Mouse (Mus musculus) MEL (cell line): ENCODE results near the gene Vti1a.

Experiments used
- CHD1 ChIP-seq: IDR thresholded peaks from 2 replicates; pipeline ENCODE4 v1.6.1; 2012; ENCODE audit warnings: low read depth, mild to moderate bottlenecking, inconsistent platforms, low read length, improper control_type of control experiment
- CTCF ChIP-seq, 3 experiments: IDR thresholded peaks in 2 of 3; conservative IDR thresholded peaks in 1 of 3; 2 replicates each; pipeline ENCODE4 v1.5.1; 2011 to 2012; ENCODE audit warnings: low read length in 3 of 3, low read depth in 2 of 3, mild to moderate bottlenecking in 2 of 3, improper control_type of control experiment in 1 of 3, inconsistent platforms in 1 of 3, mixed read lengths in 1 of 3, moderate library complexity in 1 of 3; ENCODE audit not compliant: control insufficient read depth in 1 of 3, insufficient read depth in 1 of 3, poor library complexity in 1 of 3, severe bottlenecking in 1 of 3
- ETS1 ChIP-seq: IDR thresholded peaks from 2 replicates; pipeline ENCODE4 v1.6.1; 2012; ENCODE audit warnings: low read depth, mild to moderate bottlenecking, inconsistent platforms, low read length, improper control_type of control experiment, moderate library complexity
- MAFK ChIP-seq: IDR thresholded peaks from 2 replicates; pipeline ENCODE4 v1.6.1; 2011; ENCODE audit warnings: low read depth, mild to moderate bottlenecking, low read length, improper control_type of control experiment, borderline replicate concordance
- POLR2A ChIP-seq, 2 experiments: IDR thresholded peaks; 2 replicates each; pipeline ENCODE4 v1.6.1; 2011 to 2012; ENCODE audit warnings: low read length in 2 of 2, mild to moderate bottlenecking in 2 of 2, control low read depth in 1 of 2, improper control_type of control experiment in 1 of 2, low read depth in 1 of 2, moderate library complexity in 1 of 2; ENCODE audit not compliant: control insufficient read depth in 1 of 2, insufficient read depth in 1 of 2, poor library complexity in 1 of 2

GRCm38 (mm10) chr19:55300525-55300924, 15.6 kb upstream of the Vti1a start:
- no peak for TF ChIP-seq ETS1
- TF ChIP-seq POLR2A (IDR thresholded peaks at IDR 0.05; ENCODE audit: control insufficient read depth in 1 of 2, insufficient read depth in 1 of 2, low read depth in 1 of 2, low read length in 2 of 2, poor library complexity in 1 of 2): no peak
- TF ChIP-seq MAFK: no peak
- TF ChIP-seq CHD1: no peak
- TF ChIP-seq CTCF (IDR thresholded peaks at IDR 0.05 in 2 of 3, conservative IDR thresholded peaks at IDR 0.05 in 1 of 3; ENCODE audit: control insufficient read depth in 1 of 3, insufficient read depth in 1 of 3, low read depth in 2 of 3, low read length in 3 of 3, poor library complexity in 1 of 3, severe bottlenecking in 1 of 3): no peak
